Mouse (Mus musculus): ENCODE measurements at regions not wholly inside any gene's neighbourhood (a gene's known extent, or its start where the extent isn't known, plus 50 kb on each side); places are given as distances from the start of the nearest gene placed in this dataset.

GRCm38 (mm10) chr6:93070916-93071315, 127.6 kb upstream of the Adamts9 start:
- no peak for TF ChIP-seq CTCF (conservative IDR thresholded peaks at IDR 0.05; ENCODE audit: low read length)
- TF ChIP-seq POU5F1 (IDR thresholded peaks at IDR 0.05; ENCODE audit: borderline replicate concordance, low read length) = no peak
- no peak for TF ChIP-seq NANOG (IDR thresholded peaks at IDR 0.05; ENCODE audit: borderline replicate concordance, low read length)
